ENCODE assay signal across 11 mouse cellular contexts in the genomic region with DNA sequence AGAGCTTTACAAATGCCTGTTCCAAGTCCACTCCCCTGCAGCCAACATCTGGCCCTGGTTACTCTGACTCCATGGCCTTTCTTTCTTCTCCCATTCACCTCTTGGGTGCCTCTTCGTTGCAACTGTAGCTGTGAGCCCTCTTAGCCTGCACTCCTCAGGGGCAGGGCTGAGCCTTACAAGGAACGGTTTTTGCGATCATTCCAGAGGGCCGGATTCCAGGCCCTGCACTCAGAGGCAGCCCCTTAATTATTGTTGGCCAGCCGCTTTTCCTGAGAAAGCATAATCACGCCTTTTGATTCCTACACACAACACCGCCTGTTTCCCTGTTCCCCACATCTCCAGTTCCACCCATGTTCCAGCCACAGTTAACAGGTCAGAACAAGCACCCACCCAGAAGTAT. TPM values are rescaled to one million over a fixed set of nuclear protein-coding genes. Genes with fewer than 3 reads are reported as not detected.
DNase-seq lines count a peak whose midpoint lies in the region; ATAC-seq lines count a peak whose summit lies in the region.
"Had no signal": no experiment of that assay in that cellular context is flagged by ENCODE, and none has a peak within 500 bp of the region (broad histone marks: within the 10 kb centered on the region; RNA-seq: fewer than 3 reads in every experiment).

No protein-coding gene starts in this region.

- 58% methylated on average over 7 of the region's 7 CpGs for WGBS in forebrain, embryonic 16.5 days
- WGBS in forebrain, embryonic 15.5 days: 63% methylated on average over 7 of the region's 7 CpGs
- 24% methylated on average over 7 of the region's 7 CpGs for WGBS in embryonic facial prominence, embryonic 14.5 days
- 29% methylated on average over 7 of the region's 7 CpGs for WGBS in heart, embryonic 16.5 days
- whole genome bisulfite sequencing in limb, embryonic 12.5 days: 17% methylated on average over 7 of the region's 7 CpGs
- WGBS in hindbrain, embryonic 16.5 days: 67% methylated on average over 7 of the region's 7 CpGs

- peak; percentile 88 for DNase-seq in embryonic facial prominence, embryonic 14.5 days (ENCODE audit: low spot score)
- no peak for DNase-seq in cerebellum, postnatal 4 days (ENCODE audit: low spot score in 2 of 2)
- DNase-seq: cerebellum, adult 11-12 months; liver; right cerebral cortex, postnatal 14 days had no signal

- no peak overlapping the region for H3K9ac ChIP-seq in forebrain, embryonic 16.5 days (replicated peaks; ENCODE audit: low read depth, low read length)
- H3K9ac ChIP-seq in forebrain, embryonic 15.5 days (replicated peaks): no peak overlapping the region
- H3K9ac ChIP-seq in embryonic facial prominence, embryonic 14.5 days (ENCODE audit: low read depth, low read length): 0 out of 2 replicates have a peak overlapping the region, but pooled peaks have one; percentile 25
- peak overlapping the region; percentile 35 for H3K9ac ChIP-seq in heart, embryonic 16.5 days (ENCODE audit: low read length)
- H3K9ac ChIP-seq in limb, embryonic 12.5 days (replicated peaks): peak overlapping the region; percentile 19; the same call in 1 of the 2 replicates
- H3K9ac ChIP-seq in hindbrain, embryonic 16.5 days (ENCODE audit: low read depth, low read length): no peak overlapping the region

- H3K27me3 ChIP-seq in forebrain, embryonic 16.5 days (replicated peaks; ENCODE audit: control insufficient read depth, insufficient read depth, low read length): no peaks in the 10 kb centered on the region
- H3K27me3 ChIP-seq in forebrain, embryonic 15.5 days: no peaks in the 10 kb centered on the region
- H3K27me3 ChIP-seq in embryonic facial prominence, embryonic 14.5 days (replicated peaks; ENCODE audit: control insufficient read depth, insufficient read depth, low read length): no peaks in the 10 kb centered on the region
- no peaks in the 10 kb centered on the region for H3K27me3 ChIP-seq in heart, embryonic 16.5 days (ENCODE audit: control insufficient read depth, insufficient read depth, low read length)
- no peaks in the 10 kb centered on the region for H3K27me3 ChIP-seq in limb, embryonic 12.5 days
- no peaks in the 10 kb centered on the region for H3K27me3 ChIP-seq in hindbrain, embryonic 16.5 days (replicated peaks; ENCODE audit: control insufficient read depth, insufficient read depth, low read length)

- H3K36me3 ChIP-seq in forebrain, embryonic 16.5 days (ENCODE audit: control insufficient read depth, insufficient read depth): no peaks in the 10 kb centered on the region
- no peaks in the 10 kb centered on the region for H3K36me3 ChIP-seq in forebrain, embryonic 15.5 days
- peaks cover 9% of the 10 kb centered on the region for H3K36me3 ChIP-seq in embryonic facial prominence, embryonic 14.5 days (ENCODE audit: control insufficient read depth, insufficient read depth, low read length)
- peaks cover 8% of the 10 kb centered on the region; the same call in 1 of the 2 replicates for H3K36me3 ChIP-seq in heart, embryonic 16.5 days (ENCODE audit: control insufficient read depth, insufficient read depth)
- H3K36me3 ChIP-seq in limb, embryonic 12.5 days: peaks cover 20% of the 10 kb centered on the region
- H3K36me3 ChIP-seq in hindbrain, embryonic 16.5 days (ENCODE audit: control insufficient read depth, insufficient read depth, low read length): no peaks in the 10 kb centered on the region

- ATAC-seq in forebrain, embryonic 16.5 days: peak; percentile 33; the same call in 1 of the 2 replicates
- ATAC-seq in forebrain, embryonic 15.5 days (replicated peaks): no peak
- peak; percentile 73 for ATAC-seq in embryonic facial prominence, embryonic 14.5 days (ENCODE audit: low read depth)
- ATAC-seq in heart, embryonic 16.5 days (replicated peaks; ENCODE audit: extremely low read depth, insufficient read depth, low FRiP score): peak; percentile 51
- no peak for ATAC-seq in limb, embryonic 12.5 days (ENCODE audit: insufficient number of reproducible peaks, insufficient read depth, low FRiP score, low TSS enrichment, low read depth)
- ATAC-seq in hindbrain, embryonic 16.5 days: no peak
- ATAC-seq in inflammation-experienced regulatory T-cells, adult 6 months: no peak

- no peaks in the 10 kb centered on the region for H3K9me3 ChIP-seq in forebrain, embryonic 16.5 days (ENCODE audit: control insufficient read depth, low read length)
- no peaks in the 10 kb centered on the region for H3K9me3 ChIP-seq in forebrain, embryonic 15.5 days
- H3K9me3 ChIP-seq in embryonic facial prominence, embryonic 14.5 days (ENCODE audit: control insufficient read depth, low read length): no peaks in the 10 kb centered on the region
- H3K9me3 ChIP-seq in heart, embryonic 16.5 days (replicated peaks; ENCODE audit: control insufficient read depth, low read length): no peaks in the 10 kb centered on the region
- H3K9me3 ChIP-seq in limb, embryonic 12.5 days: no peaks in the 10 kb centered on the region
- H3K9me3 ChIP-seq in hindbrain, embryonic 16.5 days (ENCODE audit: control insufficient read depth, low read length): no peaks in the 10 kb centered on the region

- H3K4me1 ChIP-seq in forebrain, embryonic 16.5 days (replicated peaks; ENCODE audit: control insufficient read depth, insufficient read depth, low read length): no peaks in the 10 kb centered on the region
- no peaks in the 10 kb centered on the region for H3K4me1 ChIP-seq in forebrain, embryonic 15.5 days
- peaks cover 64% of the 10 kb centered on the region for H3K4me1 ChIP-seq in embryonic facial prominence, embryonic 14.5 days (ENCODE audit: control insufficient read depth, insufficient read depth, low read length)
- peaks cover 95% of the 10 kb centered on the region for H3K4me1 ChIP-seq in heart, embryonic 16.5 days (ENCODE audit: control insufficient read depth, insufficient read depth, low read length)
- H3K4me1 ChIP-seq in limb, embryonic 12.5 days (replicated peaks): peaks cover 67% of the 10 kb centered on the region
- H3K4me1 ChIP-seq in hindbrain, embryonic 16.5 days (ENCODE audit: control insufficient read depth, insufficient read depth, low read depth, low read length): no peaks in the 10 kb centered on the region

- H3K4me3 ChIP-seq in forebrain, embryonic 16.5 days (replicated peaks; ENCODE audit: low read length): no peak overlapping the region
- no peak overlapping the region for H3K4me3 ChIP-seq in forebrain, embryonic 15.5 days
- H3K4me3 ChIP-seq in embryonic facial prominence, embryonic 14.5 days (ENCODE audit: low read depth, low read length): no peak overlapping the region
- no peak overlapping the region for H3K4me3 ChIP-seq in heart, embryonic 16.5 days (ENCODE audit: low read length)
- H3K4me3 ChIP-seq in limb, embryonic 12.5 days (replicated peaks): no peak overlapping the region
- no peak overlapping the region for H3K4me3 ChIP-seq in hindbrain, embryonic 16.5 days (ENCODE audit: low read length)

- no peak overlapping the region for H3K27ac ChIP-seq in forebrain, embryonic 16.5 days (ENCODE audit: low read length)
- H3K27ac ChIP-seq in forebrain, embryonic 15.5 days (replicated peaks): no peak overlapping the region
- H3K27ac ChIP-seq in embryonic facial prominence, embryonic 14.5 days (replicated peaks; ENCODE audit: low read depth, low read length): peak overlapping the region; percentile 81
- H3K27ac ChIP-seq in heart, embryonic 16.5 days (ENCODE audit: low read length): peak overlapping the region; percentile 70
- peak overlapping the region; percentile 82 for H3K27ac ChIP-seq in limb, embryonic 12.5 days
- no peak overlapping the region for H3K27ac ChIP-seq in hindbrain, embryonic 16.5 days (ENCODE audit: low read depth, low read length)

- H3K4me2 ChIP-seq in forebrain, embryonic 16.5 days (ENCODE audit: low read length): no peak overlapping the region
- no peak overlapping the region for H3K4me2 ChIP-seq in forebrain, embryonic 15.5 days (replicated peaks)
- peak overlapping the region; percentile 26; the same call in 1 of the 2 replicates for H3K4me2 ChIP-seq in embryonic facial prominence, embryonic 14.5 days (ENCODE audit: low read depth, low read length)
- peak overlapping the region; percentile 15; the same call in 1 of the 2 replicates for H3K4me2 ChIP-seq in heart, embryonic 16.5 days (ENCODE audit: low read depth, low read length)
- no peak overlapping the region for H3K4me2 ChIP-seq in limb, embryonic 12.5 days
- no peak overlapping the region for H3K4me2 ChIP-seq in hindbrain, embryonic 16.5 days (ENCODE audit: low read length)

RNA-seq across cellular contexts. Expression of a gene that starts 17.6 kb away (rescaled TPM):
- 3.0 and 3.9 TPM in 2 replicates for polyA plus RNA-seq in forebrain, embryonic 16.5 days (2015; fragmentation: Nextera tagmentation; extraction: Ambion mirVana)
- 2.7 and 2.9 TPM in 2 replicates for polyA plus RNA-seq in forebrain, embryonic 15.5 days (2015; fragmentation: Nextera tagmentation; extraction: Ambion mirVana)
- polyA plus RNA-seq in embryonic facial prominence, embryonic 14.5 days (2014; fragmentation: Nextera tagmentation; extraction: Ambion mirVana): 34.5 and 35.3 TPM in 2 replicates
- 28.0 and 28.2 TPM in 2 replicates for polyA plus RNA-seq in heart, embryonic 16.5 days (2015; fragmentation: Nextera tagmentation; extraction: Ambion mirVana)
- polyA plus RNA-seq in limb, embryonic 12.5 days (2016; fragmentation: Nextera tagmentation; extraction: Ambion mirVana): 26.4 and 30.7 TPM in 2 replicates
- 3.3 and 4.6 TPM in 2 replicates for polyA plus RNA-seq in hindbrain, embryonic 16.5 days (2015; fragmentation: Nextera tagmentation; extraction: Ambion mirVana)
- 1 to 10 TPM; 2.3 to 3.6 (median 2.6) TPM for polyA plus RNA-seq in inflammation-experienced regulatory T-cells, adult 6 months (2017; shearing (Covaris generic))

Comparison
In these comparisons a context has a peak if more than half of its experiments do, and no peak if none do; other contexts are left out.
1. ATAC-seq: peak in forebrain, embryonic 16.5 days (single experiment), embryonic facial prominence, embryonic 14.5 days (single experiment) and heart, embryonic 16.5 days (single experiment); none in forebrain, embryonic 15.5 days (single experiment), limb, embryonic 12.5 days (single experiment), hindbrain, embryonic 16.5 days (single experiment) and inflammation-experienced regulatory T-cells, adult 6 months (single experiment).
2. H3K27ac ChIP-seq: peak in embryonic facial prominence, embryonic 14.5 days (single experiment), heart, embryonic 16.5 days (single experiment) and limb, embryonic 12.5 days (single experiment); none in forebrain, embryonic 16.5 days (single experiment), forebrain, embryonic 15.5 days (single experiment) and hindbrain, embryonic 16.5 days (single experiment).
3. H3K4me2 ChIP-seq: peak in embryonic facial prominence, embryonic 14.5 days (single experiment) and heart, embryonic 16.5 days (single experiment); none in forebrain, embryonic 16.5 days (single experiment), forebrain, embryonic 15.5 days (single experiment), limb, embryonic 12.5 days (single experiment) and hindbrain, embryonic 16.5 days (single experiment).
4. H3K9ac ChIP-seq: peak in embryonic facial prominence, embryonic 14.5 days (single experiment), heart, embryonic 16.5 days (single experiment) and limb, embryonic 12.5 days (single experiment); none in forebrain, embryonic 16.5 days (single experiment), forebrain, embryonic 15.5 days (single experiment) and hindbrain, embryonic 16.5 days (single experiment).